Mouse (Mus musculus) neural tube, embryonic 15.5 days (tissue): Measurements from ENCODE around the gene Cit. TPM values are rescaled to one million over a fixed set of nuclear protein-coding genes. Genes with fewer than 3 reads are reported as not detected.

ENCODE experiments used
- ATAC-seq: fragments of 200-750 bp; cut with Nextera tagmentation; 2 replicates; pipeline ENCODE4 v1.8.0; 2017; ENCODE audit warnings: mild to moderate bottlenecking, moderate TSS enrichment, moderate library complexity; ENCODE audit not compliant: low FRiP score
- H3K27ac ChIP-seq: fragments of 300-500 bp; sonication (generic); replicated peaks from 2 replicates; pipeline ENCODE4 v1.5.1; 2015; ENCODE audit warnings: mild to moderate bottlenecking, inconsistent platforms
- H3K27me3 ChIP-seq: fragments of 300-500 bp; sonication (generic); replicated peaks from 2 replicates; pipeline ENCODE4 v1.6.1; 2015; ENCODE audit warnings: inconsistent platforms
- H3K36me3 ChIP-seq: fragments of 300-500 bp; sonication (generic); 2 replicates; pipeline ENCODE4 v1.6.1; 2015; ENCODE audit warnings: inconsistent platforms
- H3K4me1 ChIP-seq: fragments of 300-500 bp; sonication (generic); 2 replicates; pipeline ENCODE4 v1.6.1; 2015; ENCODE audit warnings: inconsistent platforms
- H3K4me2 ChIP-seq: fragments of 300-500 bp; sonication (generic); 2 replicates; pipeline ENCODE4 v1.6.1; 2015; ENCODE audit warnings: inconsistent platforms, mild to moderate bottlenecking, moderate library complexity
- H3K4me3 ChIP-seq: fragments of 300-500 bp; sonication (generic); replicated peaks from 2 replicates; pipeline ENCODE4 v1.5.1; 2015; ENCODE audit warnings: mild to moderate bottlenecking, inconsistent platforms
- H3K9ac ChIP-seq: fragments of 300-500 bp; sonication (generic); replicated peaks from 2 replicates; pipeline ENCODE4 v1.6.1; 2015; ENCODE audit warnings: mild to moderate bottlenecking, inconsistent platforms
- H3K9me3 ChIP-seq: fragments of 300-500 bp; sonication (generic); replicated peaks from 2 replicates; pipeline ENCODE4 v1.6.1; 2016; ENCODE audit warnings: inconsistent platforms
- WGBS: fragments of 180-500 bp; shearing (Covaris S2); methylation state at CpG from one replicate; pipeline ENCODE4 v1.1.7; 2015; ENCODE audit warnings: mixed read lengths; 5-methylcytosine and 5-hydroxymethylcytosine counted together
- polyA plus RNA-seq: library from polyadenylated mRNA; unstranded; fragments of >200 nt; fragmentation: Nextera tagmentation; extraction: Ambion mirVana; gene quantifications from 2 replicates; pipeline ENCODE4 v1.2.1, GENCODE M21; 2015

Cit gene
- polyA plus RNA-seq, 1 experiment from 2014 or later = 40.1 TPM

- Histone ChIP-seq H3K9me3 (no peaks in the 10 kb centered on the region), H3K36me3 (peaks cover 6% of the 10 kb centered on the region; the same call in 1 of the 2 replicates), H3K4me1 (peaks cover 11% of the 10 kb centered on the region; the same call in 1 of the 2 replicates), H3K9ac (no peak overlapping the region), H3K4me3 (no peak overlapping the region), H3K4me2 (no peak overlapping the region), H3K27me3 (no peaks in the 10 kb centered on the region), H3K27ac (no peak overlapping the region)
- WGBS = 67% methylated on average over 10 of the region's 10 CpGs
- no peak for ATAC-seq
Observed at GRCm38 (mm10) chr5:115977266-115977665, 132.2 kb downstream of the Cit start.

- no peak for ATAC-seq
- Histone ChIP-seq H3K4me1 (peaks cover 11% of the 10 kb centered on the region; the same call in 1 of the 2 replicates), H3K9me3 (no peaks in the 10 kb centered on the region), H3K36me3 (peaks cover 7% of the 10 kb centered on the region; the same call in 1 of the 2 replicates), H3K9ac (no peak overlapping the region), H3K27me3 (no peaks in the 10 kb centered on the region), H3K27ac (peak overlapping the region; percentile 45; the same call in 1 of the 2 replicates), H3K4me3 (no peak overlapping the region), H3K4me2 (no peak overlapping the region)
- 83% methylated on average over 10 of the region's 10 CpGs for WGBS
Observed at GRCm38 (mm10) chr5:115977757-115978156, 132.7 kb downstream of the Cit start.

GRCm38 (mm10) chr5:115978255-115978654, 133.2 kb downstream of the Cit start:
- Histone ChIP-seq H3K4me1 (peaks cover 11% of the 10 kb centered on the region; the same call in 1 of the 2 replicates), H3K4me3 (no peak overlapping the region), H3K9ac (no peak overlapping the region), H3K27me3 (no peaks in the 10 kb centered on the region), H3K4me2 (no peak overlapping the region), H3K9me3 (no peaks in the 10 kb centered on the region), H3K27ac (peak overlapping the region; percentile 45; the same call in 1 of the 2 replicates), H3K36me3 (peaks cover 7% of the 10 kb centered on the region; the same call in 1 of the 2 replicates)
- ATAC-seq = no peak
- WGBS = 68% methylated on average over 5 of the region's 5 CpGs

- H3K27me3 ChIP-seq = no peaks in the 10 kb centered on the region
- no peak overlapping the region for H3K4me2 ChIP-seq
- H3K9ac ChIP-seq = no peak overlapping the region
- peaks cover 7% of the 10 kb centered on the region; the same call in 1 of the 2 replicates for H3K36me3 ChIP-seq
- H3K9me3 ChIP-seq = no peaks in the 10 kb centered on the region
- 62% methylated on average over 15 of the region's 16 CpGs for whole genome bisulfite sequencing
- no peak overlapping the region for H3K4me3 ChIP-seq
- no peak for ATAC-seq
- peaks cover 11% of the 10 kb centered on the region; the same call in 1 of the 2 replicates for H3K4me1 ChIP-seq
- peak overlapping the region; percentile 45; the same call in 1 of the 2 replicates for H3K27ac ChIP-seq
Observed at GRCm38 (mm10) chr5:115979134-115979696, 134.1 kb downstream of the Cit start.

GRCm38 (mm10) chr5:115980537-115980936, 135.5 kb downstream of the Cit start:
- no peak overlapping the region for H3K4me3 ChIP-seq
- no peak for ATAC-seq
- no peak overlapping the region for H3K4me2 ChIP-seq
- peaks cover 7% of the 10 kb centered on the region; the same call in 1 of the 2 replicates for H3K36me3 ChIP-seq
- H3K27ac ChIP-seq = no peak overlapping the region
- peaks cover 11% of the 10 kb centered on the region; the same call in 1 of the 2 replicates for H3K4me1 ChIP-seq
- no peaks in the 10 kb centered on the region for H3K9me3 ChIP-seq
- WGBS = 90% methylated on average over 9 of the region's 9 CpGs
- H3K27me3 ChIP-seq = no peaks in the 10 kb centered on the region
- no peak overlapping the region for H3K9ac ChIP-seq

- H3K9me3 ChIP-seq = no peaks in the 10 kb centered on the region
- no peak overlapping the region for H3K27ac ChIP-seq
- no peak overlapping the region for H3K4me3 ChIP-seq
- ATAC-seq = no peak
- peaks cover 8% of the 10 kb centered on the region; the same call in 1 of the 2 replicates for H3K4me1 ChIP-seq
- no peak overlapping the region for H3K9ac ChIP-seq
- no peak overlapping the region for H3K4me2 ChIP-seq
- peaks cover 7% of the 10 kb centered on the region; the same call in 1 of the 2 replicates for H3K36me3 ChIP-seq
- 61% methylated on average over 7 of the region's 7 CpGs for WGBS
- H3K27me3 ChIP-seq = no peaks in the 10 kb centered on the region
Observed at GRCm38 (mm10) chr5:115982671-115983373, 137.7 kb downstream of the Cit start.

GRCm38 (mm10) chr5:115984392-115984791, 139.3 kb downstream of the Cit start:
- Histone ChIP-seq H3K9ac (no peak overlapping the region), H3K36me3 (peaks cover 21% of the 10 kb centered on the region), H3K4me2 (no peak overlapping the region), H3K4me3 (no peak overlapping the region), H3K27me3 (no peaks in the 10 kb centered on the region), H3K9me3 (no peaks in the 10 kb centered on the region), H3K27ac (no peak overlapping the region), H3K4me1 (no peaks in the 10 kb centered on the region)
- ATAC-seq = no peak
- 89% methylated on average over 6 of the region's 6 CpGs for WGBS

- no peaks in the 10 kb centered on the region for H3K9me3 ChIP-seq
- H3K9ac ChIP-seq = no peak overlapping the region
- H3K27ac ChIP-seq = no peak overlapping the region
- H3K4me1 ChIP-seq = no peaks in the 10 kb centered on the region
- no peak overlapping the region for H3K4me2 ChIP-seq
- ATAC-seq = no peak
- H3K36me3 ChIP-seq = peaks cover 24% of the 10 kb centered on the region
- whole genome bisulfite sequencing = 98% methylated on average over 11 of the region's 11 CpGs
- H3K4me3 ChIP-seq = no peak overlapping the region
- no peaks in the 10 kb centered on the region for H3K27me3 ChIP-seq
Observed at GRCm38 (mm10) chr5:115985101-115985500, 140.0 kb downstream of the Cit start.

- H3K4me2 ChIP-seq = no peak overlapping the region
- ATAC-seq = no peak
- no peak overlapping the region for H3K27ac ChIP-seq
- H3K4me1 ChIP-seq = no peaks in the 10 kb centered on the region
- H3K36me3 ChIP-seq = peaks cover 38% of the 10 kb centered on the region
- 85% methylated on average over 12 of the region's 12 CpGs for WGBS
- no peaks in the 10 kb centered on the region for H3K27me3 ChIP-seq
- peaks cover 6% of the 10 kb centered on the region; the same call in 1 of the 2 replicates for H3K9me3 ChIP-seq
- H3K9ac ChIP-seq = no peak overlapping the region
- no peak overlapping the region for H3K4me3 ChIP-seq
Observed at GRCm38 (mm10) chr5:115987284-115987683, 142.2 kb downstream of the Cit start.

- H3K4me3 ChIP-seq = no peak overlapping the region
- H3K27me3 ChIP-seq = no peaks in the 10 kb centered on the region
- WGBS = 97% methylated on average over 11 of the region's 11 CpGs
- ATAC-seq = no peak
- H3K4me2 ChIP-seq = no peak overlapping the region
- H3K9me3 ChIP-seq = peaks cover 6% of the 10 kb centered on the region; the same call in 1 of the 2 replicates
- H3K27ac ChIP-seq = no peak overlapping the region
- H3K4me1 ChIP-seq = no peaks in the 10 kb centered on the region
- H3K9ac ChIP-seq = no peak overlapping the region
- peaks cover 47% of the 10 kb centered on the region for H3K36me3 ChIP-seq
Observed at GRCm38 (mm10) chr5:115991717-115992116, 146.6 kb downstream of the Cit start.

- H3K4me2 ChIP-seq = no peak overlapping the region
- peaks cover 42% of the 10 kb centered on the region for H3K36me3 ChIP-seq
- no peak overlapping the region for H3K9ac ChIP-seq
- no peak for ATAC-seq
- peaks cover 6% of the 10 kb centered on the region; the same call in 1 of the 2 replicates for H3K9me3 ChIP-seq
- H3K4me1 ChIP-seq = no peaks in the 10 kb centered on the region
- H3K27ac ChIP-seq = no peak overlapping the region
- 83% methylated on average over 15 of the region's 15 CpGs for WGBS
- no peak overlapping the region for H3K4me3 ChIP-seq
- no peaks in the 10 kb centered on the region for H3K27me3 ChIP-seq
Observed at GRCm38 (mm10) chr5:115994101-115994500, 149.0 kb downstream of the Cit start.

GRCm38 (mm10) chr5:115997376-115997775, 152.3 kb downstream of the Cit start:
- no peaks in the 10 kb centered on the region for H3K27me3 ChIP-seq
- no peaks in the 10 kb centered on the region for H3K9me3 ChIP-seq
- H3K4me2 ChIP-seq = no peak overlapping the region
- peaks cover 17% of the 10 kb centered on the region; the same call in 1 of the 2 replicates for H3K36me3 ChIP-seq
- H3K4me1 ChIP-seq = no peaks in the 10 kb centered on the region
- no peak overlapping the region for H3K4me3 ChIP-seq
- no peak overlapping the region for H3K27ac ChIP-seq
- WGBS = 86% methylated on average over 13 of the region's 13 CpGs
- no peak for ATAC-seq
- H3K9ac ChIP-seq = no peak overlapping the region
